8 mouse cellular contexts compared by ENCODE assay signal in the genomic region with DNA sequence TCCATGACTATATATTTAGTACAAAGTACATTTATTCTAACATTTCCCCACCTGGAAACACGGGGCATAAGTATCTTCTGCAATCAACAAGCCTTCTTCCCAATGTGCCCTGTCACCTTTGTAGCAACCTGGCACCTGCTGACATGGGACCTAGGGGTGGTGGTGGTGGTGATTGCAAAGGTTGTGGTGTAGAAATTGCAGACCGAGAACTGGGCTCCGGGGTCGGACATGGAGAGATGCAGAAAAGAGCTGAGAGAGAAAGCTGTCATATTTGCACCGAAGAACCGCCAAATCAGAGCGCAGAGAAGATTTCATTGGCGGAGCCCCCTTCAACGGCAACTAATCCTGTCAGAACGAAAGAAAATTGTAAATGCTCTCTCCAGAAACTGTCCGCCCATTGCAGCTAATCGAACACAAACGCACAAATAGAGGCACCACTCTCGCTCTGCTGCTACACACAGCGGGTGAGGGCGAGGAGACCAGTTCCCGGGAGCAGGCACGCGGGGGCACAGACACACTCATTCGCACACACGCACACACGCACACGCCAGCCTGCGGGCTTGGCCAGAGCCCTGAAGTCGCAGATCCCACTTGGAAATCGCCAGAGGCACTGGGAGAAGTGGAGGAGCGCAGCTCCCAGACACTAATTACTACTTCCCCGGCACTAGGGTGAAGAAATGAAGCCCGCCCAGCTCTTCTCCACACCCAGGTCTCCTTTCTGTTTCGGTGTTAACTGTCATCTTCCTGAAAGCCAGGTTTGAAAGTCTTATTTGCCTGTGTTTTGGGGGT. TPM values are rescaled to one million over a fixed set of nuclear protein-coding genes. Genes with fewer than 3 reads are reported as not detected.
A peak's percentile ranks its signal among the peaks of the same experiment; 100 is the strongest.
DNase-seq lines count a peak whose midpoint lies in the region; ATAC-seq lines count a peak whose summit lies in the region.

A gene (plus strand): TSS at position 473 of the 789 bp plus-strand sequence.

- H3K36me3 ChIP-seq in hindbrain, embryonic 16.5 days (ENCODE audit: control insufficient read depth, insufficient read depth, low read length): no peaks in the 10 kb centered on the region
- H3K36me3 ChIP-seq in liver, embryonic 13.5 days: no peaks in the 10 kb centered on the region

- no peaks in the 10 kb centered on the region; the same call in 1 of the 2 replicates for H3K27me3 ChIP-seq in hindbrain, embryonic 16.5 days (replicated peaks; ENCODE audit: control insufficient read depth, insufficient read depth, low read length)
- H3K27me3 ChIP-seq in liver, embryonic 13.5 days: peaks cover 32% of the 10 kb centered on the region

- peak; percentile 12 for DNase-seq in adrenal gland, postnatal 25 days
- DNase-seq in adrenal gland, adult 8-10 months: no peak
- peak; percentile 25 for DNase-seq in ZHBTc4 (ENCODE audit: low read depth, low spot score)
- peak in 1 of 2 experiments; percentile 50 for DNase-seq in frontal cortex, adult 2 months (ENCODE audit: extremely low spot score in 1 of 2, low spot score in 1 of 2)
- no peak for DNase-seq in liver, embryonic 13.5 days
- peak; percentile 71 for DNase-seq in retina, postnatal 1 day
- DNase-seq in T-cell, adult 2 months (ENCODE audit: low spot score): no peak

- no peaks in the 10 kb centered on the region for H3K9me3 ChIP-seq in hindbrain, embryonic 16.5 days (ENCODE audit: control insufficient read depth, low read length)
- H3K9me3 ChIP-seq in liver, embryonic 13.5 days (replicated peaks): no peaks in the 10 kb centered on the region

- H3K27ac ChIP-seq in hindbrain, embryonic 16.5 days (ENCODE audit: low read depth, low read length): peak within 1 kb of the TSS; percentile 48
- no peak within 1 kb of the TSS for H3K27ac ChIP-seq in liver, embryonic 13.5 days

- under 1% methylated on average over 30 of the region's 30 CpGs for WGBS in hindbrain, embryonic 16.5 days
- WGBS in liver, embryonic 13.5 days (ENCODE audit: insufficient replicate concordance): 5% methylated on average over 30 of the region's 30 CpGs

- ATAC-seq in hindbrain, embryonic 16.5 days: peak; percentile 80
- ATAC-seq in liver, embryonic 13.5 days (ENCODE audit: low read depth): no peak

- H3K4me3 ChIP-seq in hindbrain, embryonic 16.5 days (ENCODE audit: low read length): peak within 1 kb of the TSS; percentile 60
- H3K4me3 ChIP-seq in liver, embryonic 13.5 days (replicated peaks): peak within 1 kb of the TSS; percentile 44

- peaks cover 5% of the 10 kb centered on the region; the same call in 1 of the 2 replicates for H3K4me1 ChIP-seq in hindbrain, embryonic 16.5 days (ENCODE audit: control insufficient read depth, insufficient read depth, low read depth, low read length)
- 0 out of 2 replicates have a peak, but pooled peaks cover 3% of the 10 kb centered on the region for H3K4me1 ChIP-seq in liver, embryonic 13.5 days (replicated peaks)

- peak within 1 kb of the TSS; percentile 96 for H3K4me2 ChIP-seq in hindbrain, embryonic 16.5 days (ENCODE audit: low read length)
- H3K4me2 ChIP-seq in liver, embryonic 13.5 days: peak within 1 kb of the TSS; percentile 59

- H3K9ac ChIP-seq in hindbrain, embryonic 16.5 days (ENCODE audit: low read depth, low read length): peak within 1 kb of the TSS; percentile 74
- no peak within 1 kb of the TSS for H3K9ac ChIP-seq in liver, embryonic 13.5 days

RNA-seq across cellular contexts. Expression of the gene that starts here (rescaled TPM):
- 0.15 TPM in 1 of 2 replicates, not detected in the other for total RNA-seq in adrenal gland, postnatal 25 days (2021)
- total RNA-seq in adrenal gland, adult 8-10 months (2022): not detected
- polyA plus RNA-seq in frontal cortex, adult 2 months (2012; rRNA removed): 12.4 and 13.8 TPM in 2 replicates
- 11.8 and 12.5 TPM in 2 replicates for polyA plus RNA-seq in hindbrain, embryonic 16.5 days (2015; fragmentation: Nextera tagmentation; extraction: Ambion mirVana)
- polyA plus RNA-seq in liver, embryonic 13.5 days (2015; fragmentation: Nextera tagmentation; extraction: Ambion mirVana): 0.62 and 0.67 TPM in 2 replicates

Comparison
In these comparisons a context has a peak if more than half of its experiments do, and no peak if none do; other contexts are left out.
1. Peak in DNase-seq in adrenal gland, postnatal 25 days; RNA of the gene not detected or under 1 TPM.
2. DNase-seq: peak in ZHBTc4 (single experiment) and retina, postnatal 1 day (single experiment); none in adrenal gland, adult 8-10 months (single experiment), liver, embryonic 13.5 days (single experiment) and T-cell, adult 2 months (single experiment).